Mouse (Mus musculus) adrenal gland, postnatal 36 days (tissue): ENCODE data around the gene Ccdc146. TPM values are rescaled to one million over a fixed set of nuclear protein-coding genes. Genes with fewer than 3 reads are reported as not detected.

Experiments used
- DNase-seq, 2 experiments: peaks; one replicate each; pipeline ENCODE4 v3.0.0; 2021; ENCODE audit warnings: mixed read lengths in 1 of 2
- long read RNA-seq, 2 experiments: library from polyadenylated mRNA; stranded (forward); transcript quantifications; one replicate each; pipeline ENCODE4 v2.0.0; 2021; ENCODE audit warnings: borderline sequencing depth in 2 of 2
- total RNA-seq, 2 experiments: library from RNA; stranded (reverse); gene quantifications; 2 replicates each; pipeline ENCODE4 v1.2.3; 2021

Gene Ccdc146
- total RNA-seq: under 1 TPM; 0.13 to 0.17 TPM
- long read RNA-seq, experiment 1: 0 reads
- long read RNA-seq, experiment 2: 0 reads

GRCm38 (mm10) chr5:21424614-21425602, at the start of gene Ccdc146, which contains the start of gene Fam185a:
Gene Ccdc146 (minus strand): TSS chr5:21424677.
Gene Fam185a (plus strand): TSS chr5:21424958.
- DNase-seq: peak; percentile 89 to 94

DNA sequence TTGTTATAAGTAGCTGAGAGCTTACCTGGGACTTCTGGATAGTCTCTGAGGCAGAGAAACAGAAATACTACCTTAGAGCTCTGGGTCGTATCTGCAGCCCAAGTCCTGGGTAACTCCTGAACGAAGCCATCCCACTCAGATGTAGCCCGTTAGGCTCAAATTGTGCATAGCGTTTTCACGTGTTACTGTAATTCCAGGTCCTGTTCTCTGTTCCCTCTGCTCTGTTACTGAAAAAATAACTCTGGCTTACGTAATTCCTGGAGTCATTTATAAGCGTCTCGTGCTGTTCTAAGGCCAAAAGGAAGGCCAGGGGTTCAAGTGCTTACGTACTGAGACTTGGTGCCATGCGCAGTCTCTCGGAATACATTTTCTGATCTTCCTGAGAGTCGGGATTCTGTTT, 43.6 kb upstream of the Ccdc146 start:
- DNase-seq: no peak

DNA sequence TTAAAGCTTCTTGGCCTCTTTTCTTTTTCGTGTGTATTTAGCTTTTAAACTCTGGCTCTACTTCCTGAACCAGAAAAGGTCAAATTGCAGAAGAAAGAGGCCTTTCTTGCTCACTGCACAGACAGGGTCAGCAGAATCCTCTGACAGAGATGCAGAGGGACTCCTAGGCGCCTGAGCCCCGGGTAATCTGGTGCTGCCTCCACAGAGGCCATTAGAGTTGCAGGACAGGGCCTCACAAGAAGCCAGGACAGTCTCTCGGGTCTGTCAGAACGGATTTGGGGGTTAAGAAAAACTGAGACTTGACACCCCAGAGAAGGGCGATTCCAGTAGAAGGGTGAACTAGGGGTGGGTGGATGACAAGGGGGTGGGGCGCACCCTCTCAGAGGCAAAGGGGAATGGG, 42.9 kb upstream of the Ccdc146 start:
- DNase-seq: no peak

DNA sequence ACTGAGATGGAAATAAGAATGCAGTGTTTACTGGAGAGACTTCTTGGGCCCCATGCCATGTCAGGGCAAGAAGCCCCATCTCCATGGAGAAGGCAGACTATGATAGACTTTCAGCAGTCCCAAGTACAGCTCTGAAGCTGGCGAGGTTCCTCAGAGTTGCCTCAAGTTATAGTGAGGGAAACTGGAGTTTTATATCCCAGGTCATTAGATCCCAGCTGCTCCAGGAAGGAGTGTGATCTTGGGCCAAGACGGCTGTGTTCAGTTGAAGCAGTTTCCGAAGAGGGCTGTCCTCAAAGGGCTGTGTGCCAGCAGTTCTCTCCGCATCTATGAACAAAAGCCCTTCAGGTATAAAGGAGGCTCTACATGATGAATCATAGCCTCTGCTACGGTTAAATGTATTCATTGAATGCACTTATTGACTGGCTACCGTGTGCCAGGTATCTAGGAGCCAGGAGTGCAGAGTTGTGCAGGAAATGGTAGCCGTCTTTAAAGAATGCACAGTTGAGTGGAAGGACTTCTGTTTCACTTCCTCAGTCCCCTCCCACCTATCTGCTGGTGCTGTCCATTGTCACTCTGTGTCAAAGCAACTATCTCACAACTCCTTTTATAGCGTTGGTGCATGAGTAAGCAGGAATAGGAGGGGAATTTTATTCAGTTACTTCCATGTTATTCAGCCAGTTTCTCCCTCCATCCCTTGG, 16.5 kb upstream of the Ccdc146 start:
- DNase-seq: no peak

DNA sequence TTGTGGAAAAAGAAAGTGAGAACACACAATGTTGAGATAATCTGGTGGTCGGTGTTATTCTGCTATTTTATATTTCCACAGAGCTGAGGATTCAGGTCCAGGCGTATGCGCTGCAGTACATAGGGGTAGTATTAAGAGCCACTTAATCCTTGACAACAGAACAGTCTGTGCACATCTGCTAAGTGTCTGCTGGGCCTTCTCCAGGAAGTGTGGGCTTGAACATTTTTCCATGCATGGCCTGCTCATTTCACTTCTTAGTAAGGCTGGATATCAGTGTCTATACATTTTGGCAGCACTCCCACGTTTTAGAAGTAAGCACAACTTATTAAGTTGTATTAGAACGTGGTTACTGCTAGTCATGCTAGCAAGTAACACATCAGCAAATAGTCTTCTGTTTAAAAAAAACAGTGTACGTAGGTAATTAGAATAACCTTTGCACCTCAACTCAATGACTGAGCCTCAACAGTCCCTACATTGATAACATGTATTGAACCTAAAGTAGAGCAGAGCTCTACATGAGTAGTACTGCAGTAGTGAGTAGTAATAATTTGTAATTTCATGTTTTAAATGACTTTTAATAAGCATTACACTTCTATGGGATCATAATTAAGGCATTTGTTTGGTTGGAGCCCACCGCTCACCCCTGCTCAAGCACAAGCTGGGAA, 15.1 kb upstream of the Ccdc146 start:
- no peak for DNase-seq

DNA sequence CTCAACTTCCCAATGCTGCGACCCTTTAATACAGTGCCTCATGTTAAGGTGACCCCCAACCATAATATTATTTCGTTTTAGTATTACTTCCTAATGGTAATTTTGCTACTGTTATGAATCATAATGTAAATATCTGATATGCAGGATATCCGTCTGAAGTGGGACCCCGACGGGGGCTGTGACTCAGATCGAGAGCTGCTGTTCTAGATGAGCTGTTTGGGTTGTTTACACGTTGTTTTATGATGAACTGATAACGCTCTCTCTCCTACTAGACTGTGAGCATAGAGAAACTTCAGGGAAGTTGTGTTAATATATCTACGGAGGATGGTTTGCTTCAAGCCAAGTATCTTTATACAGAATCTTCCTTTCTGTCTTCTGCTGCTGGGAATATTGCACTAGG, 14.0 kb upstream of the Ccdc146 start:
- DNase-seq: no peak

- no peak for DNase-seq
Measured at GRCm38 (mm10) chr5:21436471-21436975, 12.0 kb upstream of the Ccdc146 start.

DNA sequence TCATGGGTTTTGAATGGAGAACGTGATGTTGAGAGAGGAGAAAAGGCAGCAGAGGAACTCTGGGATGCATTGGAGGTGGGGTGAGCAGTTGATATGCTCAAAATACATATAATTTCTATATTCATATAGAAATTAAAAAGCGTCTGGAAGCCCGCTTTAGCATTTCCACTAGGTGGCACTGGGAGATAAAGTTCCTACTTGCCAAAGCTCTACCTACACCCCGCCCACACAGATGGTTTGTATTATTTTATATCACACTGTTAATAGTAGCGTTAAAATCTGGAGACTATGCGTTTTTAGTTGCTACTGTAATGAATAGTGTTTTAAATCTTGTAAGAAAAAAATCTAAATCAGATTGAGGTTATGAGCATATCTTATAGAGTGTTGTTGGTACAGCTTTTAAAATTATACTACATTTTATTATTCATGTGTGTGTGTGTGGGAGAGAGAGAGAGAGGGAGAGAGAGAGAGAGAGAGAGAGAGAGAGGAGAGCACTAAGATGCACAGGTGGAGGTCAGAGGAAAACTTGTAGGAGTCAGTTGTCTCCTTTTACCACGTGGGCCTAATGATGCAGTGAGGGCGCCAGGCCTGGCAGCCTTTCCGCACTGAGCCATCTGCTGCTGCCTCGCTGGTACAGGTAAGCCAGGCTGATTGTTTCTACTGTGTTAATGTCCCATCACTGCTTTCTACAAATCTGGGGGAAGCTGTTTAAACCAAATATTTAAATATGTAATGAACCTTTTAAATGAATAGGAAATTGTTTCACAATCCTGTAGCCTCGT, 9.9 kb upstream of the Ccdc146 start:
- no peak for DNase-seq

- no peak for DNase-seq
Measured at GRCm38 (mm10) chr5:21426666-21427065, 2.2 kb upstream of the Ccdc146 start.

DNA sequence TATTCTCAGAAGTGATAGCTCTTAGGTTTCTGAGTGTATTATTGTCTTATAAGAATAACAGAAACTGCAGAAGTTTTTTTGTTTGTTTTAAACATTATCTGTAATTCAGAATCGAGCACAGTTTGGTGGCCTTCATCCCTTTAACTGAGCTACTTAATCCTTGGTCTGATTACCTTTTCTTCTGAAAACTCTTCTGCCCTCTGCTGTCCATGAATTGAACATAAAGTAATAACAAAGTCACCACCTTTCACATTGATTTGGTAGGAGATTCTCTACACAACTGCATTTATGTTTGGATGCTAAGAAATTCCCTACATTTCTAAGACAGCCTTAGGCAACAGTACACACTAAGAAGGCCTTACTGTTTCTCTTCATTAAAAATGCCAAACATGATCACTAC, 3.9 kb downstream of the Ccdc146 start:
- no peak for DNase-seq

DNA sequence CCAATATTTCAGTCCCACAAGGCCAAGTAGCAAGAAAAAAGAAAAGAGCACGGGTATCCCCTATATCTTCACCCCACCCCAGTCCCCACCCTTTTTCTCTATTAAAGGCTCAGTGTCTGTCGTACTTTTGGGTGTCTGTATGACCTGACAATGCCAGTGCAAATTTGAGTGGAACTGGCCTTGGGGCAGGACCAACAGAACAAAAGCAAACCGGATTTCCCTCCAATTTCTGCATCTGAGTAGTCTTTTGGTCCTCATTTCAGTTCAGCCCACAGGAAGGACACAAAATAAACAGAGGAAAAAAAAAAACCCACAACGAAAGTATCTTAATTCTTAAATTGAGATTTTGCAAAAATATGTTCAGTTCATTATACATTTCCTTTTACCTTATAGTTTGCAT, 5.9 kb downstream of the Ccdc146 start:
- DNase-seq: no peak

DNA sequence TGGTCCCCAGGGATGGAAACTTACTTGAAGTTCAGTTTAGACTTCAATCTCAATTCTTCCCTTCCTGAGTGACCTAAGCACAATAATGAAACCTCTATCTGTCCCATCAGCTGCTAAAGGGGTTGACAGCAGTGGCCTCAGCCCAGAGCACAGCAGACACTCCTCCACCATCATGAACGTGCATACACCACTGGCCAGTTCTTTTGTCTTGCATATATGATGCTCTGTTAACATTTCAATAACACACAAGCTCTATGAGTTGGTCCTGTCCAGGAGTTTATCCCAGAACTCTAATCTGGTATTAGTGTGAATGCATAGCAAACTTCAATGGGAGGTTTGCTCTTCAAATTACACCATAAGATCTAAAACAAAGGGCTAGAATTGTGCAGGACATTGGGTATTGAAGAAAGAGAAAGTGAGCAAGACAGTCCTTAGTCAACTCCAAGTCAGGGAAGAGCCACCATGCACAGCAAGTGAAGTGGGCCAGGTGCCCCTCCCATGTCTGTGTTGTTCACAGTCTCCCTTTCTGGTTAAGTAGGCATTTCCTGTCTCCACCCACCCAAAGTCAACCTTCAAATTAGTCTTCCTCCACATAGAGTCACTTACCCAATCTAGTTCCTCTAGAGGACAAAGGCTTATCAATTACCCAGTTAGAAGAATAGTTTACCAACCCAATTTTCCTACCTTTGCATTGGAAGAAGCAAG, 10.2 kb downstream of the Ccdc146 start:
- no peak for DNase-seq

- DNase-seq: no peak
Measured at GRCm38 (mm10) chr5:21413322-21413721, 11.2 kb downstream of the Ccdc146 start.

GRCm38 (mm10) chr5:21412056-21412455, 12.4 kb downstream of the Ccdc146 start:
- no peak for DNase-seq

GRCm38 (mm10) chr5:21411261-21411666, 13.2 kb downstream of the Ccdc146 start:
- no peak for DNase-seq

DNA sequence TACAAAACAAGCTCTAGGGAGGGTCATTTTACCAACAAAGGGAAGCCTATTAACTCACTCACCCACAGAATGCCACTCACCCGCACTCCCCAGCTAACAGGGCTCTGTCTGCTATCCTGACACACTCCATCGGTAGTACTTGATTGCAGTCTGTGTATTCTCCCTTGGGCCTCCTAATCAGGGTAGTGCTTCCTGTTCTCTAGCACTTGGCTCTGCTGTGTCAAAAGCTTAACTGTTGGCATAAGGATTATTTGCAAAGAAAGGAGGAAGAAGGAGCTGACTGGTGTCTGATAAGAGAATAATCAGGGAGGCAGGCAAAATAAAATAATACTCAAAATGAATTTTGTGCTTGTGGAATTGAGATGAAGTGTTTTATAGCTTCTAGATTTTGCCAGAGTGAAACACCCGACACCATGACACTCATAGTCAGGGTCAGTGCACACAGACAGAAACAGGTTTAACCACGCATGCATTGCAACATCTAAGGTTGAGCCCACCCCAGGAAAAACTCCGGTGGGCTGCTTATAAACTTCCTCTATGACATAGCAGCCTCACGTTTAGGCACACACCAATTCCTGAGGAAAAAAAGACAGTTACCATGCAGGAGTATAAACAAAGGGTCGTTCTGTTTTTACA, 29.2 kb downstream of the Ccdc146 start:
- DNase-seq: no peak

- DNase-seq: no peak
Measured at GRCm38 (mm10) chr5:21394562-21394961, 29.9 kb downstream of the Ccdc146 start.

DNA sequence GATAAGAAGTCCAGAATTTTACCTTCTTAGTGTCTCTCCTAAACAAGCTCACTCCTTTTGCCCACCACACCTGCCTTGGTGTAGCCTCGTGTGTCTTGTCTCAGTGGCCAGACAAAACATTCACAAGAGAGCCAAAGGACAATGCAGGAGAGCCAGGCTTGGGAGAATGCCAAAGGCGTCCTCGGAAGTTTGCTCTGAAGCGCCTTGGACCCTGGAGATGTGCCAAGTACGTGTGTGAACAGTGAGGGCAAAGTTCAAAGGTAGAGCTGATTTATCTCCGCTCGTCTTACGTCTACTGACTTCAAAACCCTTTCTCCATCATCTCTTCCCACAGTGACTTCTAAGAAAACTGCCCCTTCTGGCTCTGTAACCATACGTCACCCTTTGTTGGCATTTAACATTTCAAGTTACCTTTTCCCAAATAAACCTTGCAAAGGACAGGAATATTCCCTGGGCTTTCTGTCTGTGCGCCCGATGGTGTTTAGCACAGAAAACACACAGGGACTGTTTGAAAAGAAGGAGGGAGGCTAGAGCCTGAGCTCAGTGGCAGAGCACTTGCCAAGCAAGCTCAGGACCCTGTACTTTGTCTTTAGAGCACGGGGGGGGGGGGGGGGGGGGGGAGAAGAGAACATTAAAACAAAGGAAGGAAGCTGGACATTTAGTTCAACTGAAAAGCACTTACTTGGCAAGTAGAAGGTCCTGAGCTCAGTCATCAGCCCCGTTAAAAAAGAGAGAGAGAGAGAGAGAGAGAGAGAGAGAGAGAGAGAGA, 32.7 kb downstream of the Ccdc146 start:
- DNase-seq: peak; percentile 26 to 28

DNA sequence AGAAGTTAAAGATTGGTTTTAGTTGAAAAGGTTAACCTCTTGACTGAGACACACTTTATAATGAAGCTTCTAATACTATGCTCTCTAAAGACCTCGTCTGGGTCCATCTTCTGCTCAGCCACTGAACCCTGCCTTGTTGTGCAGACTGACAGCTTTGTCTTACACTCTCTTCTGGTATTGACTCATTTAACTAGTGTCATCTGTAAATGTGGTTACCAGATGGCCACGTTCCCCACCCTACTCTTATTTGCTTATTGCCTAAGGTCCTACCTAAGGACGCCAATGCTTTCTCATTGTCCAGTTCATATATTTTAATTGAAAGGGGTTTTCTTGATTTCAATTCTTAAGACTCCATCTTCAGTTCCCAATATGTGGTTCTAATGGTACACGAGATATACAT, 35.6 kb downstream of the Ccdc146 start:
- no peak for DNase-seq

DNA sequence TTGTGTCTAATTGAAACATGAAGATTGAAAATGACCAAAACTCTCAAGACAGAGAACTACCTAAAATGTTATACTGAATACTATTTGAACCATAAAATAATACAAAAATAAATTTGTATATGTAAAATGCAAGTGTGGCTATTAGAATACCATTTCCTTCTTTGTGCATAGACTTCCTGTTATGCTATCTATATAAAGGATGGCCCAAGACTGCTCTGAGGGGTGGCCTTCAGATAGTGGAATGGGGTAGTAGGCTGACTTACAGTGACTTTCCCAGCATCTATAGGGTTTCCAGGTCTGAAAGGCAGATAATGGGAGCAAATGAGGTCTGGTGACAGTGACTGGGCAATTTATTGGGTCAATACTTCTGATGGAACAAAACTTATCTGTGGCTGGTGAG, 37.1 kb downstream of the Ccdc146 start:
- no peak for DNase-seq
